Mouse (Mus musculus) ES-E14 (cell line): ENCODE measurements at regions not wholly inside any gene's neighbourhood (a gene's known extent, or its start where the extent isn't known, plus 50 kb on each side); places are given as distances from the start of the nearest gene placed in this dataset.

Source experiments
- DNase-seq: peaks from one replicate; pipeline ENCODE4 v3.0.0-alpha.2; 2013; ENCODE audit warnings: low read depth, low spot score
- H3K27ac ChIP-seq: 2 replicates; pipeline ENCODE4 v1.5.1; 2012; ENCODE audit warnings: low read depth, mild to moderate bottlenecking, low read length, moderate library complexity, mixed read lengths; ENCODE audit not compliant: poor library complexity, insufficient read depth, severe bottlenecking
- H3K36me3 ChIP-seq: 2 replicates; pipeline ENCODE4 v1.6.1; 2012; ENCODE audit warnings: mild to moderate bottlenecking, low read length, moderate library complexity, mixed read lengths; ENCODE audit not compliant: control insufficient read depth, poor library complexity, insufficient read depth, severe bottlenecking
- H3K4me1 ChIP-seq, 2 experiments: fragments of 150-350 bp in 1 of 2; sonication (generic) in 1 of 2; 2 replicates each; pipeline ENCODE4 v1.6.1; 2012; ENCODE audit warnings: low read length in 2 of 2, mild to moderate bottlenecking in 1 of 2, mixed read lengths in 1 of 2; ENCODE audit not compliant: control insufficient read depth in 2 of 2, insufficient read depth in 2 of 2, poor library complexity in 1 of 2
- H3K4me3 ChIP-seq, 2 experiments: fragments of 150-350 bp in 1 of 2; sonication (generic) in 1 of 2; 2 replicates each; pipeline ENCODE4 v1.5.1; 2012; ENCODE audit warnings: low read length in 2 of 2, low read depth in 1 of 2, mild to moderate bottlenecking in 1 of 2, mixed read lengths in 1 of 2; ENCODE audit not compliant: insufficient read depth in 1 of 2, poor library complexity in 1 of 2, severe bottlenecking in 1 of 2
- H3K9ac ChIP-seq: 2 replicates; pipeline ENCODE4 v1.6.1; 2012; ENCODE audit warnings: low read depth, mild to moderate bottlenecking, low read length, mixed read lengths; ENCODE audit not compliant: poor library complexity, insufficient read depth, severe bottlenecking
- H3K9me3 ChIP-seq: fragments of 150-350 bp; sonication (generic); 2 replicates; pipeline ENCODE4 v1.6.1; 2012; ENCODE audit warnings: low read depth, mild to moderate bottlenecking, low read length; ENCODE audit not compliant: control insufficient read depth, insufficient read depth
- CHD2 ChIP-seq: IDR thresholded peaks from 2 replicates; pipeline ENCODE4 v1.6.1; 2014; ENCODE audit warnings: mild to moderate bottlenecking, low read depth, low read length, inconsistent platforms
- HCFC1 ChIP-seq: IDR thresholded peaks from 2 replicates; pipeline ENCODE4 v1.6.1; 2012; ENCODE audit warnings: low read length, inconsistent platforms, borderline replicate concordance; ENCODE audit not compliant: insufficient read depth
- MAFK ChIP-seq: IDR thresholded peaks from 2 replicates; pipeline ENCODE4 v1.6.1; 2014; ENCODE audit warnings: mild to moderate bottlenecking, low read depth, low read length, inconsistent platforms; ENCODE audit not compliant: insufficient read depth
- ZC3H11A ChIP-seq: IDR thresholded peaks from 2 replicates; pipeline ENCODE4 v1.6.1; 2012; ENCODE audit warnings: low read depth, mild to moderate bottlenecking, inconsistent platforms, low read length, borderline replicate concordance
- ZNF384 ChIP-seq: IDR thresholded peaks from 2 replicates; pipeline ENCODE4 v1.6.1; 2012; ENCODE audit warnings: low read depth, low read length, inconsistent platforms
- in situ Hi-C, 2 experiments: fragments of 600-800 bp; cut with MboI; formaldehyde crosslinking; loops; one replicate each; pipeline ENCODE4 v1.15.1; 2025; ENCODE audit warnings: low sequenced_read_pairs in 2 of 2, inconsistent platforms in 1 of 2; ENCODE audit not compliant: unreplicated experiment in 2 of 2

DNA sequence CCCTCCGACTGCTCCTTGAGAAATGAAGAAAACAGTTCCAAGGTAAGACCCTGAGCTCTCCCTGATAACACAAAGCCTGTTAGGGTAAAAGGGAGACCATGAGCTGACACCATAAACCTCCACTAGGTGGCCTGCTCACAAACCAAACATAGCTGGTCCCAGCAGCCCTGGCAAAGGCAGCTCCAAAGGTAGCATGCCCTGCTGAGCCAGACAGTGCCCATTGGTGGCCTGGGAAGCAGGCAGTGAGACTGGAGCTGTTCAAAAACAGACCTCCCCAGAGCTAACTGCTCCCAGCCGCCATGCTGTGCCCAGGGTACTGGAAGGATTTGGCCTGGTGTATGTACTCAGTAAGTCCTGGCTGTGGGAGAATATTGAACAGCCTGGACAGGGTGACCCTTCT, 117.1 kb upstream of the Srsf6 start:
- in situ Hi-C loops = no loop called here
- H3K27ac ChIP-seq = no peak overlapping the region
- no peak overlapping the region for H3K9ac ChIP-seq
- no peaks in the 10 kb centered on the region for H3K4me1 ChIP-seq
- TF ChIP-seq MAFK (no peak), CHD2 (no peak), HCFC1 (no peak), ZC3H11A (no peak)
- H3K4me3 ChIP-seq = no peak overlapping the region
- no peaks in the 10 kb centered on the region for H3K36me3 ChIP-seq
- no peaks in the 10 kb centered on the region for H3K9me3 ChIP-seq
- peak; percentile 43 for DNase-seq

DNA sequence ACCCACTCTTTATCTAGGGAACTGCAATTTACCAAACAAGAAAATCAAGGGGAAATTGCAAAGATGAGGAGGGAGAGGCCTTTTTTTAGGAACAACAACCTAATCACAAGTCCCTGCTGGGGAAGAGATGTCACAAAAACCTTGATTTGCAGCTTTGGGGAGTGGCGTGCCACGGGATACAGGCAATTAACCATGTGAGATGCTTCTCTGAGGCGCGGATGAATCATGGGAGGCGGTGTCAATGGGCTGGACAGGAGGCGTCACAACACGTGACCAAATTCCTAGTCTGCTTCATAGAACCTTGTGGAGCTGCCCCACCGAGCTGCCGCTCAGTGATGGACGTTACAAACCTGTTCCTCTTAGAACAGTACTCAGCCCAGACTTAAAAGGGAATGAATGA, 123.6 kb upstream of the Srsf6 start:
- Histone ChIP-seq H3K9ac (no peak overlapping the region), H3K27ac (no peak overlapping the region), H3K36me3 (no peaks in the 10 kb centered on the region), H3K4me1 (no peaks in the 10 kb centered on the region), H3K4me3 (no peak overlapping the region), H3K9me3 (no peaks in the 10 kb centered on the region)
- DNase-seq = no peak
- TF ChIP-seq CHD2 (no peak), MAFK (no peak), ZC3H11A (no peak)
- in situ Hi-C loops = no loop called here

DNA sequence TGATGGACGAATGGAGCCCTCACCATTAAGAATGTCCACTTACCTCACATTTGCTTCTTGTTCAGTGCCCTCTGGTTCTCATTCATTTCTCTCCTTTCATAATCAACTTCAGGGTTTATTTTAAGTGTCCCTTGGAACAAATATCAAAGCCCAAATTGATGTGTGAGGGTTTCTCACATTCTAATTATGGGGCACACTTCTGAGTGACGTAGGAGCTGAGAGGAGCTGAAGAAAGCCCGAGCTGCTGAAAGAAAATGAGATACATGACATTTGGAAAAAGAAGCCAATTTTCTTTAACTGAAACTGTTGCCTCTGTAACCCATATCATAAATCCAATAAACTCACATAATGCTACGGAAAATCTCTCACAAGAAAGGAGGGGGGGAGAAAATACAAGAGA, 134.8 kb upstream of the Srsf6 start:
- H3K36me3 ChIP-seq = no peaks in the 10 kb centered on the region
- in situ Hi-C loops = no loop called here
- DNase-seq = no peak
- H3K4me1 ChIP-seq = no peaks in the 10 kb centered on the region
- no peak overlapping the region for H3K4me3 ChIP-seq
- no peaks in the 10 kb centered on the region for H3K9me3 ChIP-seq
- TF ChIP-seq HCFC1 (no peak), ZNF384 (no peak), MAFK (no peak), CHD2 (no peak), ZC3H11A (no peak)
- no peak overlapping the region for H3K27ac ChIP-seq
- no peak overlapping the region for H3K9ac ChIP-seq

DNA sequence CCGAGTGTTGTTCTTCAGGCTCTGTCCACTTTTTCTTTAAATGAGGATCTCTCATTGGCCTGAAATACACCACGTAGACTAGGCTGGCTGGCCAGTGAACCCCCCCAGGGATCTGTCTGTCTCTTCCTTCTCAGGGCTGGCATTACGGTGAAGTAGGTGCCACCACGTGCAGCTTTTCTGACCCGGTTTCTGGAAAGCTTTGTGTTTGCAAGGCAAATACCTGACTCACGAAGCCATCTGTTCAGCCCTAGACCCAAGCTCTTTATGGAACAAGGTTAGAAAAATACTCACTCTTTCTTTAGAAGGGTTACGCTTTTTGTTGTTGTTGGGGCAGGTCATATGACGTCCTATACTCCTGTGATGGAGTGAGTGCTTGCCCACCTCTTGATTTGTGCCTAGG, 133.3 kb upstream of the Ptprt start:
- H3K4me1 ChIP-seq = no peaks in the 10 kb centered on the region
- no peak overlapping the region for H3K9ac ChIP-seq
- TF ChIP-seq ZNF384 (no peak), MAFK (no peak), HCFC1 (no peak), ZC3H11A (no peak), CHD2 (no peak)
- H3K9me3 ChIP-seq = no peaks in the 10 kb centered on the region
- no peaks in the 10 kb centered on the region for H3K36me3 ChIP-seq
- in situ Hi-C loops = no loop called here
- DNase-seq = no peak
- H3K27ac ChIP-seq = no peak overlapping the region
- no peak overlapping the region for H3K4me3 ChIP-seq

DNA sequence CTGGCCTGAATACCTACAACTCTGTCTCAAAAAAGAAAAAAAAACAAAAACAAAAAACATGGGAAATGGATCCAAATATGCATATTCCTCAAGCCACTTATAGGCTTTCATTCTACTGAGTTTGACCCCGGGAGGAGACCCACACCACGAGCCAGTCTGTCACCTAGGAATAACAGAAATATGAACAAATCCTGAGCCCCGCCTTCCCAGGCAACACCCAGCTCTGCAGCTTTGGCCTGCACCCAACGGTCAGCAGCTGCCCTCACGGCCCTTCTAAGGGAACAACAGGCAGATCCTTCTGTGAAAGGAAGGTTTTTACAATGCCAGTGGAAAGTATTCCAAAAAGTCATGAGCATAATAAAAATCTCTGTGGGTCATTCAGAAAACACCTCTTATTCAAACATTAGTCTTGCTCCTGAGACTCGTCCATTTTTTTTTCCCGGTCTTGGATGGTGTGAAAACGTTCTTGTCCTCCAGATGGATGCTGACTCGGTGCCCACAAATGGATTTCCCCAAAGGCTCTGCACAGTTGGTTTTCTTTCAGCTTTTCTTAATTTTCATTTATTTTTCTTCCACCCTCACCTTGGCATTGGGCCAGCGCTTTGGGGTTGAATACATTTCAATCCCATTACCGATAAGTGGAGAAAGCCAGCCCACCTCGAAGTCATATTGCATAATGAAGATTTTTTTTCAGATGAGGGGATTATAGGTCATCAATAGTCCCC, 130.6 kb upstream of the Ptprt start:
- TF ChIP-seq MAFK (no peak), CHD2 (no peak), ZNF384 (no peak)
- no peak for DNase-seq
- no peaks in the 10 kb centered on the region for H3K4me1 ChIP-seq
- in situ Hi-C loops = no loop called here
- no peak overlapping the region for H3K4me3 ChIP-seq
- H3K9ac ChIP-seq = no peak overlapping the region
- no peaks in the 10 kb centered on the region for H3K9me3 ChIP-seq
- no peak overlapping the region for H3K27ac ChIP-seq
- no peaks in the 10 kb centered on the region for H3K36me3 ChIP-seq
